Mouse (Mus musculus): ENCODE results near the gene Cdk2. TPM values are rescaled to one million over a fixed set of nuclear protein-coding genes. Genes with fewer than 3 reads are reported as not detected.
"Not testable (repeated sequence)": the region's sequence is repeated elsewhere in the genome, so short reads cannot be mapped to it uniquely, and the experiment has no call there.

Cdk2 gene
- polyA plus RNA-seq, 1 experiment, result 3.9 TPM

DNA sequence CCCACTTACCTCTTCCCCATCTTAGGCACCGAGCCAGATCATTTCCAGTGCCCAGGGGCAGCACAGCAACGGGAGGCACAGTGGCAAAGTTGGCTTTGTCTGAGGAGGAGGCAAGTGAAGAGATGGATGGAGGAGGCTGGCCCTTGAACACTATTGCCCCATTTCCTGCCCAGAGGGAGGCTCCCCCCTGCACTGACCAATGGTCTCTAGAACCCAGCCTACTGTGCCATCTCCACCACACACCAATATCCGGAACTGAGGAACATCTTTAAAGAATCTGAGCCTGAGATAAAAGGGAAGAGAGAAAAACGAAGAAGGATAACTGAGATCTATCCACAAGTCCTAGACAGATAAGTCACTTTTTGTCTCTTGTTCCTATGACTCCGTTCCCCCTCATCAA lies 23.2 kb upstream of the Cdk2 start:
- no peaks in the 10 kb centered on the region for H3K27me3 ChIP-seq (ENCODE audit: control insufficient read depth, insufficient read depth, low read length)
- no peak for DNase-seq
- H3K4me1 ChIP-seq (ENCODE audit: control insufficient read depth, insufficient read depth, low read length), result no peaks in the 10 kb centered on the region
- no peak overlapping the region for H3K4me3 ChIP-seq (replicated peaks; ENCODE audit: insufficient read depth, low read depth, low read length)
- 76% methylated on average over 5 of the region's 5 CpGs for WGBS
- TF ChIP-seq CTCF (IDR thresholded peaks at IDR 0.05; ENCODE audit: borderline replicate concordance, insufficient read depth, low read depth, low read length) (no peak), POLR2A (IDR thresholded peaks at IDR 0.05; ENCODE audit: borderline replicate concordance, insufficient read depth, low read length) (no peak)
- H3K27ac ChIP-seq (ENCODE audit: insufficient read depth, low read length), result no peak overlapping the region

DNA sequence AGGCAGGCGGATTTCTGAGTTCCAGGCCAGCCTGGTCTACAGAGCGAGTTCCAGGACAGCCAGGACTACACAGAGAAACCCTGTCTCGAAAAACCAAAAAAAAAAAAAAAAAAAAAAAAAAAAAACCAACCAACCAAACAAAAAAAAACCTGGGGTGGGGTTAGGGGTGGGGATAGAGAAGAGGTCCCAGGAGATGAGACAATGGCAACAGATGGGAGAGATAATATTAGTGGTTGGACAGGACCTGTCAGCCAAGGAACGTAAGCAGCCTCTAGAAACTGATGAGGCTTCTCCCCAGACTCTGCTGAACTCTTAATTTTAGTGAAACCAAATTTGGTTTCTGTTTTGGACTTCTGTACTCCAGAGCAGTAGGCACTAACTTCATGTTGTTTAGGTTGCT lies 20.6 kb upstream of the Cdk2 start:
- not testable (repeated sequence) for H3K27me3 ChIP-seq (ENCODE audit: control insufficient read depth, insufficient read depth, low read length); H3K27ac ChIP-seq (ENCODE audit: insufficient read depth, low read length); H3K4me1 ChIP-seq (ENCODE audit: control insufficient read depth, insufficient read depth, low read length); H3K4me3 ChIP-seq (replicated peaks; ENCODE audit: insufficient read depth, low read depth, low read length); DNase-seq
- 78% methylated on average over 4 of the region's 4 CpGs for WGBS

- Histone ChIP-seq H3K27me3 (ENCODE audit: control insufficient read depth, insufficient read depth, low read length) (no peaks in the 10 kb centered on the region), H3K4me1 (ENCODE audit: control insufficient read depth, insufficient read depth, low read length) (no peaks in the 10 kb centered on the region), H3K4me3 (replicated peaks; ENCODE audit: insufficient read depth, low read depth, low read length) (no peak overlapping the region), H3K27ac (ENCODE audit: insufficient read depth, low read length) (no peak overlapping the region)
- WGBS, result 83% methylated on average over 19 of the region's 19 CpGs
- TF ChIP-seq CTCF (IDR thresholded peaks at IDR 0.05; ENCODE audit: borderline replicate concordance, insufficient read depth, low read depth, low read length), result no peak
- TF ChIP-seq POLR2A (IDR thresholded peaks at IDR 0.05; ENCODE audit: borderline replicate concordance, insufficient read depth, low read length), result no peak
- DNase-seq, result no peak
Observed at GRCm38 (mm10) chr10:128715559-128716537, 11.0 kb upstream of the Cdk2 start.

GRCm38 (mm10) chr10:128711318-128711717 lies 6.5 kb upstream of the Cdk2 start:
- not testable (repeated sequence) for H3K27ac ChIP-seq (ENCODE audit: insufficient read depth, low read length); DNase-seq; H3K4me3 ChIP-seq (replicated peaks; ENCODE audit: insufficient read depth, low read depth, low read length); H3K4me1 ChIP-seq (ENCODE audit: control insufficient read depth, insufficient read depth, low read length); H3K27me3 ChIP-seq (ENCODE audit: control insufficient read depth, insufficient read depth, low read length)
- WGBS, result 96% methylated on average over 7 of the region's 7 CpGs

GRCm38 (mm10) chr10:128705317-128705693 lies 474 bp upstream of the Cdk2 start:
- Histone ChIP-seq H3K4me1 (ENCODE audit: control insufficient read depth, insufficient read depth, low read length) (no peaks in the 10 kb centered on the region), H3K4me3 (replicated peaks; ENCODE audit: insufficient read depth, low read depth, low read length) (peak overlapping the region; percentile 88), H3K27ac (ENCODE audit: insufficient read depth, low read length) (no peak overlapping the region), H3K27me3 (ENCODE audit: control insufficient read depth, insufficient read depth, low read length) (no peaks in the 10 kb centered on the region)
- no peak for TF ChIP-seq POLR2A (IDR thresholded peaks at IDR 0.05; ENCODE audit: borderline replicate concordance, insufficient read depth, low read length)
- no peak for TF ChIP-seq CTCF (IDR thresholded peaks at IDR 0.05; ENCODE audit: borderline replicate concordance, insufficient read depth, low read depth, low read length)
- WGBS, result 9% methylated on average over 11 of the region's 11 CpGs
- DNase-seq, result peak; percentile 18 to 23

- DNase-seq, result no peak
- Histone ChIP-seq H3K27me3 (ENCODE audit: control insufficient read depth, insufficient read depth, low read length) (no peaks in the 10 kb centered on the region), H3K4me1 (ENCODE audit: control insufficient read depth, insufficient read depth, low read length) (no peaks in the 10 kb centered on the region), H3K27ac (ENCODE audit: insufficient read depth, low read length) (no peak within 1 kb of the TSS), H3K4me3 (replicated peaks; ENCODE audit: insufficient read depth, low read depth, low read length) (peak within 1 kb of the TSS; percentile 88)
- 32% methylated on average over 4 of the region's 4 CpGs for WGBS
- no peak for TF ChIP-seq POLR2A (IDR thresholded peaks at IDR 0.05; ENCODE audit: borderline replicate concordance, insufficient read depth, low read length)
- no peak for TF ChIP-seq CTCF (IDR thresholded peaks at IDR 0.05; ENCODE audit: borderline replicate concordance, insufficient read depth, low read depth, low read length)
Observed at GRCm38 (mm10) chr10:128703895-128704294, 936 bp downstream of the Cdk2 start, which contains the start of gene Pmel. Gene Pmel, plus strand, starts transcription at chr10:128704195.

DNA sequence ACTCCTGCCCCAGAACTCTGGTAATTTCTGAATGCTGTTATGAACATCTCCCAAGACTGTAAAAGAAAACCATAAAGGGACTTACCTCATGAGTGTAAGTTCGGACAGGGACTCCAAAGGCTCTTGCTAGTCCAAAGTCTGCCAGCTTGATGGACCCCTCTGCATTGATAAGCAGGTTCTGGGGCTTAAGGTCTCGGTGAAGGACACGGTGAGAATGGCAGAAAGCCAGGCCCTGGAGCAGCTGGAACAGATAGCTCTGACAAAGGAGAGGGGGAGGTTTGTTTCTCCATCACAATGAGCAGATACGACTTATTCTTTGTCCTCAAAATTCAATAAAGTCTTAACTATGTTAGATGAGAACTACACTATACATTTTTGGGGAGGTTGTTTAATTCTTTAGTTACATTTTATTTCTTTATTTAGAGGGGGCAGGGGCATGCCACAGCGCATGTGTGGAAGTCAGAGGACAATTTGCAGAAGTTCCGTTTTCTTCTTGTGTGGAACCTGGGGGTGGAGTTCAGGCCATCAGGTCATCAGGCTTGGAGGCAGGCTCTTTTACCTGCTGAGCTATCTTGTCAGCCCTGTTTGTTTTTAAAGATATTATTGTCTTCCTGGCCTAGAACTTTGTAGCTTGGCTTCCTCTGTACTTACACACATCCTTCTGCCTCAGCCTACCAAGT lies 2.4 kb downstream of the Cdk2 start:
- WGBS, result 63% methylated on average over 6 of the region's 6 CpGs
- TF ChIP-seq CTCF (IDR thresholded peaks at IDR 0.05; ENCODE audit: borderline replicate concordance, insufficient read depth, low read depth, low read length), result no peak
- TF ChIP-seq POLR2A (IDR thresholded peaks at IDR 0.05; ENCODE audit: borderline replicate concordance, insufficient read depth, low read length), result no peak
- DNase-seq, result no peak

GRCm38 (mm10) chr10:128700712-128701111 lies 4.1 kb downstream of the Cdk2 start:
- Histone ChIP-seq H3K27me3 (ENCODE audit: control insufficient read depth, insufficient read depth, low read length) (no peaks in the 10 kb centered on the region), H3K4me1 (ENCODE audit: control insufficient read depth, insufficient read depth, low read length) (no peaks in the 10 kb centered on the region), H3K27ac (ENCODE audit: insufficient read depth, low read length) (no peak overlapping the region), H3K4me3 (replicated peaks; ENCODE audit: insufficient read depth, low read depth, low read length) (no peak overlapping the region)
- DNase-seq, result no peak
- TF ChIP-seq POLR2A (IDR thresholded peaks at IDR 0.05; ENCODE audit: borderline replicate concordance, insufficient read depth, low read length) (no peak), CTCF (IDR thresholded peaks at IDR 0.05; ENCODE audit: borderline replicate concordance, insufficient read depth, low read depth, low read length) (no peak)
- 79% methylated on average over 5 of the region's 5 CpGs for WGBS

More for the DNA sequence above, 2.4 kb downstream of the Cdk2 start:
- Histone ChIP-seq H3K4me3 (replicated peaks; ENCODE audit: insufficient read depth, low read depth, low read length) (no peak overlapping the region), H3K27me3 (ENCODE audit: control insufficient read depth, insufficient read depth, low read length) (no peaks in the 10 kb centered on the region), H3K4me1 (ENCODE audit: control insufficient read depth, insufficient read depth, low read length) (no peaks in the 10 kb centered on the region), H3K27ac (ENCODE audit: insufficient read depth, low read length) (no peak overlapping the region)

All from cerebellum, adult 2 months (tissue).